32 mouse cellular contexts compared by ENCODE assay signal in genomic region chr3:19992388-19992787, GRCm38 (mm10).
"Had no signal": no experiment of that assay in that cellular context is flagged by ENCODE, and none has a peak within 500 bp of the region (broad histone marks: within the 10 kb centered on the region; RNA-seq: fewer than 3 reads in every experiment).

No protein-coding gene starts in this region.

- H3K9ac ChIP-seq: limb, embryonic 12.5 days; limb, embryonic 13.5 days; limb, embryonic 15.5 days; liver, embryonic 12.5 days; liver, embryonic 13.5 days; liver, embryonic 14.5 days; liver, embryonic 15.5 days; liver, postnatal 0 days; lung, embryonic 14.5 days; lung, embryonic 15.5 days; midbrain, embryonic 12.5 days; midbrain, embryonic 13.5 days; midbrain, embryonic 15.5 days; neural tube, embryonic 12.5 days had no signal

- ATAC-seq: liver, embryonic 12.5 days; liver, postnatal 0 days; lung, postnatal 0 days; midbrain, embryonic 13.5 days; midbrain, embryonic 15.5 days; midbrain, embryonic 16.5 days had no signal

- H3K36me3 ChIP-seq: limb, embryonic 10.5 days; midbrain, embryonic 15.5 days had no signal

- H3K4me3 ChIP-seq: limb, embryonic 10.5 days; limb, embryonic 12.5 days; limb, embryonic 13.5 days; limb, embryonic 15.5 days; liver, embryonic 12.5 days; liver, embryonic 13.5 days; liver, embryonic 15.5 days; lung, embryonic 15.5 days; megakaryocyte, embryonic 14.5 days; midbrain, embryonic 10.5 days; midbrain, embryonic 12.5 days; midbrain, embryonic 13.5 days; midbrain, embryonic 15.5 days; myocyte; neural tube, embryonic 12.5 days had no signal

- H3K9me3 ChIP-seq: limb, embryonic 10.5 days; limb, embryonic 12.5 days; limb, embryonic 13.5 days; limb, embryonic 15.5 days; liver, embryonic 12.5 days; liver, embryonic 13.5 days; liver, embryonic 15.5 days; lung, embryonic 15.5 days; megakaryocyte, embryonic 14.5 days; midbrain, embryonic 10.5 days; midbrain, embryonic 12.5 days; midbrain, embryonic 13.5 days; midbrain, embryonic 15.5 days; neural tube, embryonic 12.5 days had no signal

- H3K27ac ChIP-seq: limb, embryonic 10.5 days; limb, embryonic 12.5 days; limb, embryonic 13.5 days; limb, embryonic 15.5 days; liver, embryonic 12.5 days; liver, embryonic 13.5 days; liver, embryonic 14.5 days; liver, embryonic 15.5 days; lung, embryonic 15.5 days; macrophage; midbrain, embryonic 10.5 days; midbrain, embryonic 12.5 days; midbrain, embryonic 13.5 days; midbrain, embryonic 15.5 days; neural tube, embryonic 12.5 days had no signal

- DNase-seq: left cerebral cortex, postnatal 4 days; liver; liver, embryonic 13.5 days; liver, postnatal 0 days; lung, adult 18-20 months; lung, adult 2 months; lung, postnatal 10 days; lung, postnatal 14 days; lung, postnatal 36 days; lung, postnatal 4 days; midbrain, embryonic 14.5 days had no signal

- H3K4me2 ChIP-seq: limb, embryonic 12.5 days; limb, embryonic 13.5 days; limb, embryonic 15.5 days; liver, embryonic 11.5 days; liver, embryonic 12.5 days; liver, embryonic 13.5 days; liver, embryonic 15.5 days; lung, embryonic 14.5 days; lung, embryonic 15.5 days; midbrain, embryonic 11.5 days; midbrain, embryonic 12.5 days; midbrain, embryonic 13.5 days; midbrain, embryonic 15.5 days; neural tube, embryonic 12.5 days had no signal

- H3K27me3 ChIP-seq: limb, embryonic 12.5 days; limb, embryonic 13.5 days; limb, embryonic 15.5 days; liver, embryonic 12.5 days; liver, embryonic 13.5 days; liver, embryonic 15.5 days; lung, embryonic 15.5 days; megakaryocyte, embryonic 14.5 days; midbrain, embryonic 12.5 days; midbrain, embryonic 13.5 days; midbrain, embryonic 15.5 days; neural tube, embryonic 12.5 days had no signal

- H3K4me1 ChIP-seq: limb, embryonic 10.5 days; limb, embryonic 12.5 days; limb, embryonic 13.5 days; limb, embryonic 15.5 days; liver, embryonic 12.5 days; liver, embryonic 13.5 days; liver, embryonic 15.5 days; lung, embryonic 15.5 days; midbrain, embryonic 10.5 days; midbrain, embryonic 12.5 days; midbrain, embryonic 13.5 days; midbrain, embryonic 15.5 days; neural tube, embryonic 12.5 days had no signal
